Mouse (Mus musculus) testis, adult 2 months (tissue): ENCODE measurements around the gene Dtnbp1. TPM values are rescaled to one million over a fixed set of nuclear protein-coding genes. Genes with fewer than 3 reads are reported as not detected.

Source experiments
- H3K27ac ChIP-seq: fragments of 200-500 bp; 2 replicates; pipeline ENCODE4 v1.5.1; 2012; ENCODE audit warnings: low read depth, low read length; ENCODE audit not compliant: control insufficient read depth, insufficient read depth
- H3K27me3 ChIP-seq: fragments of 200-500 bp; 2 replicates; pipeline ENCODE4 v1.6.1; 2012; ENCODE audit warnings: mild to moderate bottlenecking, low read length, moderate library complexity; ENCODE audit not compliant: control insufficient read depth, insufficient read depth
- H3K36me3 ChIP-seq: fragments of 200-500 bp; 2 replicates; pipeline ENCODE4 v1.6.1; 2012; ENCODE audit warnings: mild to moderate bottlenecking, low read length; ENCODE audit not compliant: control insufficient read depth, insufficient read depth
- H3K4me1 ChIP-seq: fragments of 200-500 bp; 2 replicates; pipeline ENCODE4 v1.6.1; 2012; ENCODE audit warnings: low read length; ENCODE audit not compliant: control insufficient read depth, insufficient read depth
- H3K4me3 ChIP-seq: fragments of 200-500 bp; 2 replicates; pipeline ENCODE4 v1.5.1; 2012; ENCODE audit warnings: low read depth, mild to moderate bottlenecking, low read length, moderate library complexity, mixed read lengths; ENCODE audit not compliant: control insufficient read depth
- CTCF ChIP-seq: fragments of 200-500 bp; IDR thresholded peaks from 2 replicates; pipeline ENCODE4 v1.5.1; 2012; ENCODE audit warnings: low read depth, mild to moderate bottlenecking, inconsistent platforms, low read length, moderate library complexity; ENCODE audit not compliant: control insufficient read depth, insufficient read depth, insufficient replicate concordance
- POLR2A ChIP-seq: fragments of 200-500 bp; IDR thresholded peaks from 2 replicates; pipeline ENCODE4 v1.6.1; 2012; ENCODE audit warnings: low read depth, mild to moderate bottlenecking, inconsistent platforms, low read length, moderate library complexity; ENCODE audit not compliant: control insufficient read depth
- polyA plus RNA-seq: library from polyadenylated mRNA; depleted of rRNA; stranded (reverse); fragments of >200 nt; gene quantifications from 2 replicates; pipeline ENCODE4 v1.2.3, GENCODE M21; 2012

Dtnbp1 gene
- polyA plus RNA-seq, 1 experiment, result 96.7 TPM

DNA sequence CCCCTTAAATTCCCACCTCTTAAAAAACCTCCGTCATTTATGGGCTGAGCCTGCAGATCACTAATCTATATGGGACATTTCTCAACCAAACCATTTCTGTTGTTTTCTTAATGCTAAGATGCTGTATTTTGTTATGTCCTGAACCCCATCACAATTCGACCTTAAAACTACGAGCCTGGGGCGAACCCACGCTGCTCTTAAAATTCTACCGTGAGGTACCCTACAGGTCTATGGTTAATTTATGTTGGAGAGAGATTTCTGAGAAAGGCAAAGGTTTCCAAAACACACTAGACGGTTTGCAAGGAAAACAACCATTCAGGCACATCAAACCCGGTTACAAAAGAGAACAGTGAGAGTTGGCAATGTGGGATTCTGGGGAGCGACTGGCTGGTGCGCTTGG, 31.4 kb upstream of the Dtnbp1 start:
- Histone ChIP-seq H3K27ac (no peak overlapping the region), H3K36me3 (no peaks in the 10 kb centered on the region), H3K4me1 (peaks cover 5% of the 10 kb centered on the region), H3K4me3 (no peak overlapping the region), H3K27me3 (no peaks in the 10 kb centered on the region)
- TF ChIP-seq POLR2A (no peak), CTCF (no peak)

DNA sequence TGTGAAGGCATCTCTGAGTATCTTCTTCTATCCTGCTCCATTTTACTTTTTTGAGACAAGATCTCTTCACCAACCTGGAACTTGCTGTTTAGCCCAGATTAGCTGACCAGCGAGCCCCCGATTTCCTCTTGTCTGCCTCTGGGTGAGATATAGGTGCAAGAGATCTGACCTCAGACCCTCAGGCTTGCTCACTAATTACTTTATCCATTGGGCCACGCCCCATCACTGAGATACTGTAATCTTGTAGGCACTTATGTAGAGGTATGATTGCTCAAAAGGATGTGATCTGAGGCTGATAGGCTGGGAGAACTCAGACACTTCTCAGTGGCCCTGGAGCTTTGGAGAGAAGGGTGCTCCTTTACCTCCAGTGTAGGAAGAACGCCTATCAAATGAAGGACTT, 30.5 kb upstream of the Dtnbp1 start:
- no peak for TF ChIP-seq POLR2A
- TF ChIP-seq CTCF, result no peak
- H3K27me3 ChIP-seq, result no peaks in the 10 kb centered on the region
- no peak overlapping the region for H3K4me3 ChIP-seq
- H3K4me1 ChIP-seq, result peaks cover 5% of the 10 kb centered on the region
- H3K27ac ChIP-seq, result no peak overlapping the region
- no peaks in the 10 kb centered on the region for H3K36me3 ChIP-seq

DNA sequence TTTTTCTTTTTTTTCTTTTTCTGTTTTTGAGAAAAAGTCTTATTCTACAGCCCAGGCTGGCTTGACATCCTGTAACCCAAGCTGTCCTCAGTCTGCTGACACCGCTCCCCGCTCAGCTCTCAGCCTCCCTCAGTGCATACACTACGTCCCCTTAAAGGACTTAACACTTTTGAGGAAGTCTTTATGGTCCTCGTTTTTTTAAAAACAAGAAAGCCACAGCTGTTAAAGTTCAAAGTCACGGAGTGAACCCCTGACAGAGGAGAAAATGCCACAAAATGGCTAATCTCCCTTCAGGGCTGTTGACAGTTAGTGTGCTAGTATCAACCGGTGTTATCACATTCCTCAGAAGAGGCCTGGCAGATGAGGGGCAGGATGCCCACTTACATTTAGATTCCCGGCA, 29.8 kb upstream of the Dtnbp1 start:
- H3K27me3 ChIP-seq, result no peaks in the 10 kb centered on the region
- no peaks in the 10 kb centered on the region for H3K36me3 ChIP-seq
- H3K4me3 ChIP-seq, result no peak overlapping the region
- H3K27ac ChIP-seq, result no peak overlapping the region
- TF ChIP-seq CTCF, result no peak
- no peak for TF ChIP-seq POLR2A
- H3K4me1 ChIP-seq, result peaks cover 5% of the 10 kb centered on the region

DNA sequence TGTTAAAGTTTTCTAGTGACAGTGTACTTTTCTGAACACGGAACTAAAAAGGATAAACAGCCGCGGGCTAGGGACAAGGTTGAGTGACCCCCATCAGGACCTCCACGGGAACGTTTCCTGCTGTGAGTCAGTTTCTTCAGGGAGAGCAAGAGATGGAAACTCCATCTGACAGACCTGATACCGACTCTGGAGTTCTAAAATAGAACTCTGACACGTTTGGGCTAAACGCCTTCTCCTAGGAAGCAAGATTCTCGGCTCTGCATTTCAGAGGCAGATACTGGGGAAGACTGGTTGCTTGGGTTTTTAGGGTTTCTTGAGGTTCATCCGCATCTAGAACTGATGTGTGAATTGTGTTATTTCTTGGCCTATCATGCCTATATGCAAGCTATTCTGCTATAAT, 29.4 kb upstream of the Dtnbp1 start:
- no peak for TF ChIP-seq CTCF
- no peak for TF ChIP-seq POLR2A
- peaks cover 5% of the 10 kb centered on the region for H3K4me1 ChIP-seq
- no peak overlapping the region for H3K27ac ChIP-seq
- H3K27me3 ChIP-seq, result no peaks in the 10 kb centered on the region
- H3K4me3 ChIP-seq, result peak overlapping the region; percentile 51
- no peaks in the 10 kb centered on the region for H3K36me3 ChIP-seq

DNA sequence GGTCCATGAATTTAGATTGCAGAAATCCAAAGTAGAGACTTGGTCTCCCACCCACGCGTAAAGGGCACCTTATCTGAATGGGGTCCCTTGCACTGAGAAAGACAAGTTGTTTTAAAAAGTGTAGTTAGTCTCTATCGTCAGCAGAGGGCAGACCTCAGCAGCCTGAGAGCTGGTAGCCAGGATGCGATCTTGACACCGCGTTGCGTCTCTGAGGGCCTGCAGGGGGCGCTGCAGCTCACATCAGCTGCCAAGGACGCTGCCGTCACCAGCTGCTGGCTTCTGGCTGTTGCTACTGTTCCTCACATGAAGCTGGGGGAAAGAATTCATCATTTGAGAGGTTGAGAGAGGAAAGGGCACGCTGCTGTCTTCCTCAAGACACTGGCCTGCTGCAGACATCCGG, 28.9 kb upstream of the Dtnbp1 start:
- Histone ChIP-seq H3K4me1 (peaks cover 5% of the 10 kb centered on the region), H3K4me3 (peak overlapping the region; percentile 51), H3K27ac (no peak overlapping the region), H3K36me3 (no peaks in the 10 kb centered on the region), H3K27me3 (no peaks in the 10 kb centered on the region)
- TF ChIP-seq POLR2A, result no peak
- peak; percentile 100 for TF ChIP-seq CTCF

DNA sequence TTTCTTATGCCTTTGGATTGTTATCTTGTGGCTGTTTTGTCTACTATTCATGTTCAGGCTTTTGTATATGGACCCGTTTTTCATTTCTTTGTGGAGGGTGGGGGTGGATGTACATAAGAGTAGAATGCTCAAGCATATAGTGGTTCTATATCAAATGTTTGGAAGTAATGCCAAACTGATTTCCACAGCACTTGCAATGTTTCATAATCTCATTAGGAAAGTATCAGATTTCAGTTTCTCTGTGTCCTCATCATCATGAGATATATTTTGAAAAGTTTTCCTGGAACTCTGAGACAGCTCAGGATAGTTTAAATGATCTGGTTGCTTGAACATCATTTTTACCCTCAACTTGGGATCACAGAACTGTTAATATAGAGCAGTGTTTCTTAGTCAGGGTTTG, 27.8 kb upstream of the Dtnbp1 start:
- Histone ChIP-seq H3K27me3 (no peaks in the 10 kb centered on the region), H3K4me3 (no peak overlapping the region), H3K4me1 (peaks cover 5% of the 10 kb centered on the region), H3K36me3 (no peaks in the 10 kb centered on the region), H3K27ac (no peak overlapping the region)
- no peak for TF ChIP-seq CTCF

DNA sequence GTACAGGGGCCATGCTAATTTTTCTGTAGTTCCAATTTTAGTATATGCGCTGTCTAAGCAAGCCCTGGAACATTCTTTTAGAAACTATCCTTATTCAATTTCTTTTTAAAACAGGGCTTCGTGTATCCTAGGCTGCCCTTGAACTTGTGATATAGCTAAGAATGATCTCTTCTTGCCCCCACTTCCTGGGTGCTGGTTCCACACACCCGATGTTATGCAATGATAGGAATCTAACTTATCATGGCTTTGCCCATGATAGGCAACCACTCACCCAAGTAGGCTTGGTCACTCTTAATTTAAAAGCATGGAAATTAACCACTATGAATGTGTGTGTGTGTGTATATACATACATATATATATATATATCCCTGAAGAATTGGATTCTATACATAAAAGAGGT, 24.3 kb upstream of the Dtnbp1 start:
- Histone ChIP-seq H3K27me3 (no peaks in the 10 kb centered on the region), H3K27ac (no peak overlapping the region), H3K36me3 (no peaks in the 10 kb centered on the region), H3K4me3 (no peak overlapping the region), H3K4me1 (peaks cover 5% of the 10 kb centered on the region)
- no peak for TF ChIP-seq POLR2A
- TF ChIP-seq CTCF, result no peak

DNA sequence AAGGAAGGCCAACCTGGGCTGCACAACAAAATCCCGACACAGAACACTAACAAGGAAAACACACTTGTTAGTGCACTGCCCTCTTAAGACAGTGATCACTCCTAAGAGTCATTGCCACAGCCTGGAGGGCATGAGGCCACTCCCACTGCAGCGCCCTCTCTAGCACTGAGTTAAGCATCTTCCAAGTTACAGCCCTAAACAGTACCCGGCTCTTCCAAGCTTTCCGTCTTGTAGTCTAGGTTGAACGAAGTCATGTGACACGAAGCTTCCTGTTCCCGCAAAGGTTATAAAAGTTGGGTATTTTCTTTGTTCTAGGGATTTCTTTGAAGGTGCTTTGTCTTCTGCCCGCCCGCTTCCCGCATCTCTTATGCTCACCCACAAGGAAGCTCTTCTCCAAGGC, 22.9 kb upstream of the Dtnbp1 start:
- H3K27me3 ChIP-seq, result no peaks in the 10 kb centered on the region
- H3K36me3 ChIP-seq, result no peaks in the 10 kb centered on the region
- H3K4me3 ChIP-seq, result no peak overlapping the region
- H3K4me1 ChIP-seq, result no peaks in the 10 kb centered on the region
- TF ChIP-seq POLR2A (no peak), CTCF (no peak)
- no peak overlapping the region for H3K27ac ChIP-seq
